Mouse (Mus musculus): ENCODE measurements at regions not wholly inside any gene's neighbourhood (a gene's known extent, or its start where the extent isn't known, plus 50 kb on each side); places are given as distances from the start of the nearest gene placed in this dataset.

GRCm38 (mm10) chr1:164712514-164712913 is 83.9 kb upstream of the Dpt start:
- no peak for TF ChIP-seq CTCF (IDR thresholded peaks at IDR 0.05; ENCODE audit: borderline replicate concordance, insufficient read depth, low read depth, low read length)
- no peak for TF ChIP-seq POLR2A (IDR thresholded peaks at IDR 0.05; ENCODE audit: borderline replicate concordance, insufficient read depth, low read length)
